Mouse (Mus musculus) bone marrow macrophage, adult 2 months (primary cell): ENCODE data around the gene Fam187b.

Experiments
- CTCF ChIP-seq: IDR thresholded peaks from 2 replicates; pipeline ENCODE4 v1.5.1; 2012; ENCODE audit warnings: low read depth, mild to moderate bottlenecking, low read length, moderate library complexity
- POLR2A ChIP-seq: IDR thresholded peaks from 2 replicates; pipeline ENCODE4 v1.6.1; 2012; ENCODE audit warnings: mild to moderate bottlenecking, low read depth, low read length, borderline replicate concordance

DNA sequence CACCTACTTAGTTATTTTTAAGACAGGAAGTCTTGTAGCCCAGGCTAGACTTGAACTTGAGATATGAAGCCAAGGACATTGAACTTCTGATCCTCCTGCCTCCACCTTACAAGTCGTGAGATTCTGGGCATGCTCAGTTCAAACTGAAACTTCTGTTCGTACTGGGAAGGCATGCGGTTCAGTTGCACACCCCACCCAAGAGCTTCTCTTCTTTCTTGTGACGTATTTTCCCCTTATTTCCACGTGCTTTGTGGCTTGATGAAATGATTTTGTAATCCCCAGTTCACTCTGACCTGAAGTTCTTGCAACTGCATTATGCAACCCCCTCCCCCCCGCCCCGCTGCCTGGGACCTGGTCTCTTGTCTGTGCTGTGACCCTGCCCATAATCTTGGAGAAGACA, 58.1 kb downstream of the Fam187b start:
- TF ChIP-seq POLR2A = no peak
- no peak for TF ChIP-seq CTCF
